8 mouse cellular contexts compared by ENCODE assay signal in genomic region chr1:52630248-52630936, GRCm38 (mm10). TPM values are rescaled to one million over a fixed set of nuclear protein-coding genes. Genes with fewer than 3 reads are reported as not detected.
A peak's percentile ranks its signal among the peaks of the same experiment; 100 is the strongest.
DNase-seq lines count a peak whose midpoint lies in the region; ATAC-seq and TF ChIP-seq lines count a peak whose summit lies in the region.

Gene Nemp2, plus strand, starts transcription at chr1:52630703.

- peak within 1 kb of the TSS; percentile 71 for H3K4me2 ChIP-seq in heart, embryonic 11.5 days
- H3K4me2 ChIP-seq in kidney, embryonic 16.5 days (replicated peaks; ENCODE audit: low read depth, low read length), result peak within 1 kb of the TSS; percentile 47

- peak; percentile 92 for DNase-seq in CD4-positive helper T cell, adult 2 months (ENCODE audit: low read depth, low spot score)
- peak; percentile 95 for DNase-seq in brain, embryonic 14.5 days (ENCODE audit: low read depth)
- peak; percentile 89 for DNase-seq in liver
- DNase-seq in monocyte, adult 2 months (ENCODE audit: low read depth in 1 of 2, low spot score in 2 of 2), result peak; percentile 75 to 90
- peak; percentile 89 to 92 for DNase-seq in spleen, postnatal 14 days (ENCODE audit: low spot score in 2 of 2)

- H3K27me3 ChIP-seq in heart, embryonic 11.5 days (ENCODE audit: control insufficient read depth, insufficient read depth, low read length), result no peaks in the 10 kb centered on the region
- no peaks in the 10 kb centered on the region for H3K27me3 ChIP-seq in kidney, embryonic 16.5 days (ENCODE audit: insufficient read depth, low read length)

- peak; percentile 92 for TF ChIP-seq CTCF in brain, embryonic 14.5 days (IDR thresholded peaks at IDR 0.05; ENCODE audit: borderline replicate concordance, extremely low read depth, insufficient read depth, insufficient read length)

- H3K4me1 ChIP-seq in heart, embryonic 11.5 days (ENCODE audit: control insufficient read depth, insufficient read depth, low read length), result peaks cover 4% of the 10 kb centered on the region; the same call in 1 of the 2 replicates
- H3K4me1 ChIP-seq in kidney, embryonic 16.5 days (ENCODE audit: insufficient read depth, low read length), result peaks cover 9% of the 10 kb centered on the region

- H3K27ac ChIP-seq in heart, embryonic 11.5 days (ENCODE audit: low read depth, low read length), result peak within 1 kb of the TSS; percentile 75
- H3K27ac ChIP-seq in kidney, embryonic 16.5 days (ENCODE audit: low read length), result peak within 1 kb of the TSS; percentile 92

- peak within 1 kb of the TSS; percentile 87 for H3K9ac ChIP-seq in heart, embryonic 11.5 days (ENCODE audit: low read depth, low read length)
- H3K9ac ChIP-seq in kidney, embryonic 16.5 days (replicated peaks; ENCODE audit: low read length), result peak within 1 kb of the TSS; percentile 88

- no peaks in the 10 kb centered on the region for H3K9me3 ChIP-seq in heart, embryonic 11.5 days (replicated peaks; ENCODE audit: control insufficient read depth, low read length)
- no peaks in the 10 kb centered on the region for H3K9me3 ChIP-seq in kidney, embryonic 16.5 days (ENCODE audit: low read length)

- 0 out of 2 replicates have a peak, but pooled peaks have one; percentile 34 for TF ChIP-seq POLR2A in brain, embryonic 14.5 days (IDR thresholded peaks at IDR 0.05; ENCODE audit: borderline replicate concordance, extremely low read depth, insufficient read depth, insufficient read length, poor library complexity, severe bottlenecking)

- no peaks in the 10 kb centered on the region; the same call in 1 of the 2 replicates for H3K36me3 ChIP-seq in heart, embryonic 11.5 days (ENCODE audit: control insufficient read depth, insufficient read depth, low read length)
- H3K36me3 ChIP-seq in kidney, embryonic 16.5 days (ENCODE audit: insufficient read depth, low read length), result no peaks in the 10 kb centered on the region

- peak; percentile 97 for ATAC-seq in erythroblast, adult 5-6 weeks (replicated peaks; ENCODE audit: low FRiP score, poor library complexity, severe bottlenecking)
- ATAC-seq in heart, embryonic 11.5 days (replicated peaks; ENCODE audit: insufficient number of reproducible peaks, low FRiP score, low TSS enrichment), result peak; percentile 89
- ATAC-seq in kidney, embryonic 16.5 days (ENCODE audit: low FRiP score, low TSS enrichment), result peak; percentile 94

- under 1% methylated on average over 43 of the region's 44 CpGs for WGBS in heart, embryonic 11.5 days (ENCODE audit: insufficient replicate concordance)
- under 1% methylated on average over 43 of the region's 44 CpGs for WGBS in kidney, embryonic 16.5 days

- peak within 1 kb of the TSS; percentile 94 for H3K4me3 ChIP-seq in heart, embryonic 11.5 days (ENCODE audit: low read depth, low read length)
- peak within 1 kb of the TSS; percentile 96 for H3K4me3 ChIP-seq in kidney, embryonic 16.5 days (ENCODE audit: low read length)

RNA-seq across cellular contexts. Expression of gene Nemp2, which starts in this region (rescaled TPM):
- 19.9 and 25.6 TPM in 2 replicates for polyA plus RNA-seq in brain, embryonic 14.5 days (2012; rRNA removed)
- 1.5 and 2.3 TPM in 2 replicates for total RNA-seq in erythroblast, adult 5-6 weeks (2015; ENCODE audit: low replicate concordance)
- 3.4 and 3.9 TPM in 2 replicates for total RNA-seq in erythroblast, adult 5-6 weeks (2017; ENCODE audit: low replicate concordance)
- 8.2 and 8.5 TPM in 2 replicates for polyA plus RNA-seq in heart, embryonic 11.5 days (2014; fragmentation: Nextera tagmentation; extraction: Ambion mirVana)
- 9.9 and 11.7 TPM in 2 replicates for polyA plus RNA-seq in kidney, embryonic 16.5 days (2015; fragmentation: Nextera tagmentation; extraction: Ambion mirVana)

Comparison
In these comparisons a context has a peak if more than half of its experiments do, and no peak if none do; other contexts are left out.
1. Peak in every context shown above with its lines: DNase-seq, ATAC-seq, H3K4me3 ChIP-seq and H3K27ac ChIP-seq.